In genomic region chr6:89643798-89644270, GRCm38 (mm10) we compare ENCODE assay signal across 8 mouse cellular contexts. TPM values are rescaled to one million over a fixed set of nuclear protein-coding genes. Genes with fewer than 3 reads are reported as not detected.
DNase-seq lines count a peak whose midpoint lies in the region; ATAC-seq lines count a peak whose summit lies in the region.

Gene Txnrd3, plus strand, starts transcription at chr6:89643988.

- H3K9me3 ChIP-seq in megakaryocyte, embryonic 14.5 days: no peaks in the 10 kb centered on the region

- peak within 1 kb of the TSS; percentile 92 for H3K4me3 ChIP-seq in megakaryocyte, embryonic 14.5 days (replicated peaks)

- peak; percentile 81 for ATAC-seq in common myeloid progenitor, adult 5-6 weeks (replicated peaks; ENCODE audit: low read depth, poor library complexity, severe bottlenecking)

- H3K36me3 ChIP-seq in megakaryocyte, embryonic 14.5 days (replicated peaks; ENCODE audit: low read length): no peaks in the 10 kb centered on the region

- peaks cover 18% of the 10 kb centered on the region for H3K4me1 ChIP-seq in megakaryocyte, embryonic 14.5 days

- peaks cover 37% of the 10 kb centered on the region for H3K27me3 ChIP-seq in megakaryocyte, embryonic 14.5 days (replicated peaks)

- DNase-seq in ZHBTc4 (ENCODE audit: low read depth, low spot score): peak; percentile 91
- DNase-seq in gastrocnemius, adult 8-10 months (ENCODE audit: low spot score in 2 of 2): peak; percentile 92
- peak; percentile 41 for DNase-seq in hindlimb bud, embryonic 11.5 days (ENCODE audit: extremely low spot score, low read depth, low spot score)
- peak; percentile 72 to 84 for DNase-seq in left cerebral cortex, adult 8-10 months (ENCODE audit: low spot score in 2 of 2)
- peak; percentile 90 for DNase-seq in right cerebral cortex, postnatal 10 days (ENCODE audit: low spot score in 2 of 2)
- peak; percentile 94 for DNase-seq in urinary bladder, postnatal 25 days (ENCODE audit: low spot score)

RNA-seq across cellular contexts. Expression of gene Txnrd3, which starts in this region (rescaled TPM):
- 13.8 and 14.5 TPM in 2 replicates for total RNA-seq in common myeloid progenitor, adult 5-6 weeks (2017)
- total RNA-seq in gastrocnemius, adult 8-10 months (2022): 1 to 10 TPM; 3.1 to 4.9 (median 3.6) TPM
- total RNA-seq in left cerebral cortex, adult 8-10 months (2022): 1 to 10 TPM; 4.7 to 5.9 (median 5.6) TPM
- 1.4 TPM in 1 of 2 replicates, not detected in the other for polyA plus RNA-seq in megakaryocyte, embryonic 14.5 days (2012; ENCODE audit: insufficient read depth, low replicate concordance)

Comparison
In these comparisons a context has a peak if more than half of its experiments do, and no peak if none do; other contexts are left out.
1. Peak in every context shown above with its lines: DNase-seq, ATAC-seq and H3K4me3 ChIP-seq.
2. DNase-seq: peak in every context shown above with its lines; median percentile 94 in urinary bladder, postnatal 25 days; 92 in gastrocnemius, adult 8-10 months; 91 in ZHBTc4; 90 in right cerebral cortex, postnatal 10 days; 78 in left cerebral cortex, adult 8-10 months; 41 in hindlimb bud, embryonic 11.5 days.